Mouse (Mus musculus) retina, postnatal 7 days (tissue): ENCODE measurements at regions not wholly inside any gene's neighbourhood (a gene's known extent, or its start where the extent isn't known, plus 50 kb on each side); places are given as distances from the start of the nearest gene placed in this dataset.
A peak's percentile ranks its signal among the peaks of the same experiment; 100 is the strongest.
"Not testable (repeated sequence)": the region's sequence is repeated elsewhere in the genome, so short reads cannot be mapped to it uniquely, and the experiment has no call there.

Source experiments
- DNase-seq: peaks from one replicate; pipeline ENCODE4 v3.0.0-alpha.2; 2012; ENCODE audit warnings: low read depth, low spot score

DNA sequence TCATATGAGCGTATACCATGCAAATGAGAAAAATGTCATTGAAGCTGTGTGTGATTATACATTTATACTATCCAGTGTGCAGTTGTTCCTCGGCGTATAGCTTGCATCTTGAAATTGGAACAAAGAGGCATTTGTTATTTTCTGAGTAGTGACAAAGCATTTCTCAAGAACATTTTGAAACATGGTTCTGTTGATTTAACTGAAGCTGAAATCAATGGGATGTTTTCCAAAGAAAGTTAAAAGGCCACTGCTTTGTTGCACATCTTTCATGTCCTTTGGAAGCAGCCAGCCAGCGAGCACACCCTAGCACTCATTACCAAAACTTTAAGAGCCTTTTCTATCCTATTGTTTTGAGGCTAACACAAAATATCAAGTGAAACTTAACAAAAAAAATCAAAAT, 594.1 kb upstream of the Klhl29 start:
- no peak for DNase-seq

DNA sequence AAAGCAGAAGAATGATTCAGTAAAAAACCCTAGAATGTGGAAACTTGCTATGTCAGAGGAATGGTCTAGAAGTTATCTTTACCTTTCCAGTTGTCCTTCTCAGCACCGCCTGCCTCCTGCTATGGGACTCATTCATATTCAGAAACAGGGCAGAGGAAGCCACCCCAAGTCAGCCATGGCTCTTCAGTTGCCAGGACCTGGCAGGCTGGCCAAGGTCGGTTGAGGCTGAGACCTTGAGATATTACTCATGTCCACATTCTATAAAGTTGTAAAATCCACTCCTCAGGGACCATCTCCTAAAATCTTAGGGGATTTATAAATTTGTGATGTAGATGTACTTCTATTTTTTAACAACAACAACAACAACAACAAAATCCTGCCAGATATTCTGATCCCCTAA, 580.7 kb upstream of the Klhl29 start:
- no peak for DNase-seq

DNA sequence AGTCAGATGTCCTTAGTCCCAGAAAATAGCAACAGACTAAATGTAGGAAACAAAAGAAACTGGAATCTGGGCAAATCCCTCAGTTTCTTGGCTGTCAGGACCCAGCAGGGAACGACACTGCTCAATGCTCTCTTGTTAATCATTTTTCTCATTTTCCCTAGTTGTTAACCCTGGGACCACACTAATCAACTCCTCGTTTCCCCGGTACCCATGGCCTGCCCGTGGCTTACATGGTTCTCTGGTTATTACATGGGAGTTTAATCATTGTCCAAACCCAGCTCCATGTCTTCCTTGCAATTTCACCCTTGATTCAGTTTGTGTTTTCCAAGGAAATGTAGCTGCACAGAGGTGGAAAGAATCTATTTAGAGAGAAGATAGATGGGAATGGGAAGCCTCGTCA, 580.1 kb upstream of the Klhl29 start:
- DNase-seq, result no peak

DNA sequence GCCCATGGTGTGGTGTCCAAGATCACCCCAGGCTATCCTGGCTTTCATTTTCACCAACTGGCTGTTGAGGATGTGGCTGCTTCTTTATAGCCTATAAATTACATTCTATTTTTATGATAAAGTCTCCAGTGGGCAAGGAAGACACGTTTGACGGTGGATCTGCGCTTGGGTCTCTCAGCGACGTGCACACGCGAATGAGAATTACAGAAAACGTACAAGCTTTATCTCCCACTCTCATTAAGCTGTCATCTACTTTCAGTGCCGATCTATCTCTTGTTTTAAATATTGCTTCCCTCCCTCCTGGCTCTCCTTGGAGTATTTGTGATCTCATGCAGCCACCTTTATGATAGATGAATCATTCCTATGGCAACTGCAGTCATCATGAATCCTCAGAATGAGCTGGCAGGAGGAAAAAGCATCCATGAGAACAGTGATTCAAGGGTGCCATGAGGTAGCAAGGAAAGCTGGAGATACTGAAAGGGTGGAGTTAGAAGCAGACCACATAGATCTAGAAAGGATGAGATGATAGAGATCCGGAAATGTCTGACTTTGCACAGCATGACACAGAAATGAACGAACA, 568.0 kb upstream of the Klhl29 start:
- DNase-seq, result no peak

DNA sequence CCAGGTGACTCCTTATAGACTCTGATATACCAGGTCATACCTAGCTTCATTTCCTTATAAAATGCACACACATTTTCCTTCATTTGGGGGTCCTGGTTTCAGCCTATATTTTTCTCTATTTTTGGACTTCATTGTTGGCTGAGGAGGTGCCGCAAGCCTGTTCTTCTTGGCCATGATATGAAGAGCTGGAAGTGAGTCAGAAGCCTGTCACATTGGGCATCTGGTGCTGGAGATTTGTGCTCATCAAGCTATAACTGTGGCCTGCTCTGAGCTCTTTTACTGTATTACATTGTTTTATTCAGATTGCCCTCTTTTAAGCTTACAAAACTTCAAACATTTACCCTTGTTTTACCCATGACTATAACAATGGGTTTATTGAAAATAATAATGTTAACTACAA, 545.8 kb upstream of the Klhl29 start:
- no peak for DNase-seq

DNA sequence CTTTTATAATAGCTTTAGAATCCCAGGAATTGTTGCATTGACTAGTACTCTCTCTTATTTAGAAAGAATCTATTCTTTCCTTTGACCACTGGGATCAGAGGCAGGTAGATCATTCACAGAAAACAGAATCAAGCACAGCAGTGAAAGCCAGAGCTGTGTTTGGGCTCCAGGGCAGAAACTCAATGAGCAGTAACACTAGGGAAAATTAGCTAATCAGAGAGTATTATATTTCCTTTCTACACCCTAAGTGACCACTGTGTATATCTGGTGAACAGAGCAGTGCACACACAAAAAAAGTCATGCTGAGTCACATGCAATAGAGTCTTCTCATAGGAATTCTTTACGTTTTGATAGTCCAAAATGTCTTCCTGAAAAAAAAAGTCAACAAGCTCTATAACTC, 542.5 kb upstream of the Klhl29 start:
- no peak for DNase-seq

DNA sequence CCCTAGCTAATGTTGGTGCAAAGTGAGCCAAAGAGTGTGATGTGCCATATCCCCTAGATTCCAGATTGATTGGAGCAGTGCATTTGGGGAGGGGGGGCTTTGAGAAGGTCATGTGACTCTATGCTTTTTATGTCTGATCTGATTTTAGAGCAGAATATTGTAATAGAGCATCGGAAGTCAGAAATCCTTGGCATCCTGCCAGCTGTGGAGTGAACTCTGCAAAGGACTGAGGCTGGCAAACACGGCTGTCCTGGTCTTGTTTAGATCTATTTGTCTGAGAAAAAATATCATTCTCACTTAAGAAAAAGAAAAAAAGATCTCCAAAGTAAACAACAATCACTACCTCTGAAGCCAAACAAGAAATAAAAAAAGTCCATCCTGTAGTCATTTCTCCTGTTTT, 530.8 kb upstream of the Klhl29 start:
- no peak for DNase-seq

DNA sequence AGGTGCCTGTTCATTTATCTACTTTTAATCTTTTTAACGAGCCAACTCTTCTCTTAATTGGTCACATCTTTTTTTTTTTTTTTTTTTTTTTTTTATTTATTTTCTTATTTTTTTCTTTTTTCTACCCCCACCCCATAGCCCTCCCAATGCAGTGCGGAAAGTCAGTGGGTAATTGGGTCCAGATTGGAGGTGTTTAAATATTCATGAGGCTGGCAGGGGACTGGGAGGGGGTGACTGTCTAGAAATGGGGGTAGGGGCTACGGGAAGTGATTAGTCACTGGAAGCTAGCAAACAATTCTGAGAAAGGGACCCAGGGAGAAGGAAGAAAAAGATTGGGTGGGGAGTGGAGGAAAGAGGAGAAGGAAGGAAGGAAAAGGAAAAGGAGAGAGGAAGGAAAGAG, 516.3 kb upstream of the Klhl29 start:
- DNase-seq, result not testable (repeated sequence)

DNA sequence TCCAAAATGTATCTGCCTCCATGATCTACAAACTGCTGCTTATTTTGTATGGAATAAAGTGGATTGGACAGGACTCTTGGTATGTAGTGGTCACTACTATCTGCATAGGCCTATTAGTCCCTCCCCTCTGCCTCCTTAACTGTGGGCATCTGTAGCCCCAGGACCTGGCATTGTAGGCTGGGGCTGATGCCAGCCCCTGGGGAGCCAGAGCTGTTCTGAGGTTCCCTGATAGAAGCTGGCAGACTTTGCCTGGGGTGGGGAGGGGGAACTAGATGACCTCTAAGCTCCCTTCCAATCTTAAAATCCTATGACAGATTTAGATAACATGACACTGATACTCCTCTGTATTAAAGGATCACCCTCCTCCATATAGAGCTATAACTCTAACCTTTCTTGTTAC, 491.2 kb upstream of the Klhl29 start:
- no peak for DNase-seq

DNA sequence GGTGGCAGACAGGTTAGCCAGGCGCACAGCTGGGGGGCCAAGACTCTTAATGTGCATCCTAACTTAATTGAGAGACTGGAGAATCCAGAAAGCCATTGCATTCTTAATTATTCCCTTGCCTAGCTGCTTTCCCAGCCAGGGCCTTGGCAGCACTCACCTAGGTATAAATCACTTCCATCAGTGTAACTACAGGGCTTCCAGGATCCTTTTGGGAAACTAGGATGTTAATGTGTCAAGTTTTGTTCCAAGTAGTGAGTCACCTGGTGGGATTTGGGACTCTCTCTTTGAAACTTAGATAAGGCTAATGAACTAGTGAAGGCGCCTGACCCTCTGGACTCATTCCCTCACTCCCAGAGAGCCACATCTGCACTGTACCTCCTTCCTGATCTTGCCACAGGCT, 484.3 kb upstream of the Klhl29 start:
- DNase-seq, result no peak

DNA sequence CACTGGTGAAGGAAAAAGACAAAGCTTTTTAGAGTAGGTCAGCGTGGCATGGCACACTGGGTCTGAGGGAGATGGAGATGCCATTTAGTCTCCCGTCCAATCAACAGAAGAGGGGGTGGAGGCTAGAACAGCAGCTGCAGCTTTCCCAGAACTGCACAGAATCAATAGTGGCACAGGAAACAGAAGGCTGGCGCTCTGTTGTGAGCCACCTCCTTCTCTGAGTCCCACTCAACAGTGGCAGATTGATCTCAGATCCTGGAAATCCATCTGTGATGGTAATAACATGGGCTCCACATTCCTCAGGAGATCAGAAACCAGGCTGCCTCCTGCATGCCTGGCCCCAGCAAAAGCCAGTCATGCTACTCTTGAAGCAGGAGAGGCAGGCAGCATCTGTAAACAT, 480.9 kb upstream of the Klhl29 start:
- DNase-seq, result no peak

DNA sequence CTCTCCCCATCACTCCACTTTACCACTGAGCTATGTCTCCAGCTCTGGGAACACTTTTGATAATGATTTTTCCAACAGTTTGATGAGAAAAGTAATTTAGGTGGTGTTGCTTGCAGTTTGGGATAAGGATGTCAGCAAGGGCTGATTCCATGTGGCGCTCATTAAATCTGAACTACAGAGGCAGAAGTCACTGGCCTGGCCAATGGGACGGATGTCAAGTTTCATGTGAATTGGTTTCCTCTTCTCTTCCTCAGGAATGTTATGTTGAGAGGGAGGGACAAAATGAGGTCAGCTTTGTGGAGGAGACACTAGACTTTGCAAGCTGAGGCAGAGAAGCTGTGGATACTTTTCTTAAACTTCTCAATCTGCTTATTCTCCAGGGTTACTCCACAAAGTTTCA, 434.9 kb upstream of the Klhl29 start:
- DNase-seq, result no peak

DNA sequence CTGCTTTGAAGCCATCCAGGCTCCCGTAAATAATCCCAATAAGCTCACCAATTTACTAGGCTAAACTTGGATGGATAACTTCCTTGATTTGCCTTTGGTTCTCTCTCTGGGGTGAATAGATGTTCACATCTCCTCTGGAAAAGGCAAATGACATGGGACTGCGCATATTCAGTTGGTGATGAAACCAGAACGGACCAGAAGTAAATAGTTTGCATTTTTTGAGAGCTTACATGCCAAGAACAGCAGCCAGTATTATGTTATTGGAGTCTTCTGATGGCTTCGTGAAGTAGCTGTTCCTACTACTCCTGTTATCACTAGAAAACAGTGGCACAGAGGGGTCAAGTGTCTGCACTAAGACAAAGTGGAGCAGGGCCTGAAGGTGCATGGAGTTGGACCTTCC, 434.5 kb upstream of the Klhl29 start:
- no peak for DNase-seq

DNA sequence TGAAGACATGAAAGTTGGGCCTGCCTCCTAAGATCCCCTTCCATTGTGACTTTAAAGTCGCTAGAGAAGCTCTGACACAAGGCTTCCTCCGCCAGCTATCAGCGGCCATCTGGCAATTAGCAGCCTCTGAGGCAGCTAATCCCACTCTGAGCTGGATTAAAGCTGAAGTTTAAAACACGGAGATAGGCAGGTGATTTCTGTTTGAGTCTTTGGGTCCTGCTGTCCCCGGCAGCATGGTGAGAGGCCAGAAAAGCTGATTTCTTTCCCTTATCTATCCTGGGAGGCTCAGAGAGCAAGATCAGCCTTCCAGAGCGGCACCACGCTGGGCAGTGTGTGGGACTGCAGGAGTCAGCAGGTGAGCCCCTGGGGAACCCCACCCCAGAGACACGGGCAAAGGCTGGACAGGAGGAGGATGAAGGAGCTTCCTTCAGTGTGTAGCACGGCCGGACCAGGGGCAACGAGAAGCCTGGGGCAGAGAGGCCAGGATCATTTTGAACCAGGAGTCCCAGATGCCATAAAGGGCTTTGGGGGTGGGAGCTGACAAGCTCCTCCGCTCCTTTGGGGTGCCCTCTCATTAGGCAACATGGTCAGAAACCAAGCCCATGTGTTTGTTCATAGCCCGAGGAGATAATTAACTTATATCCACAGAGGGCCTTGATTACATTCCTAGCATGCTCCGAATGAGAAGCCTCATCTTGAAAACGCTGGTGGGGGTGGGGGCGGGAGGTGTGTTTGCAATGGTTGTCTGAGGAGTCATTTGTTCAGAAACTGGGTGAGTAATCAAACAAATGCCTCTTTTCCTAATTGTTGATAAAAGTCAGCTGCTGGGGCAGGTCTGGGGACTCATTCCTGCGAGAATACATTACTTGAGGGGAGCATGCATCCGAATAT, 432.8 kb upstream of the Klhl29 start:
- peak; percentile 71 for DNase-seq

DNA sequence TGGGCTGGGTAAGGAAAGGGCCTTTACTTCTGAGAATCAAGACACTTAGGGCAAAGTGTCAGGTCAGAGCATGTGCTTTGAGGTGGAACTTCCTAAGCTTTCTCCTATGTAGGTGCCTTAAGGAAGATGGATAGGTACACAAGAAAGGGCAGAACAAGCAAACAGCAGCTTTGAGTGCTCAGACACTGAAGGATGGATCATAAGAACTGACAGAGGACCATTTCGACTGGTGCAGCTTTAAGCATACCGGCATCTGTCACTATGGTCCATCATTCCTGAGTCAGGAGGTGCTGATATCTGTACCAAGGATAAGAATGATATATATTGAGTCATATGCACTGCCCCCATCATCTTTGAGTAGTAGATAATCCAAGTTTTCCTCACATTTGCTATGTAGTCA, 430.2 kb upstream of the Klhl29 start:
- no peak for DNase-seq

DNA sequence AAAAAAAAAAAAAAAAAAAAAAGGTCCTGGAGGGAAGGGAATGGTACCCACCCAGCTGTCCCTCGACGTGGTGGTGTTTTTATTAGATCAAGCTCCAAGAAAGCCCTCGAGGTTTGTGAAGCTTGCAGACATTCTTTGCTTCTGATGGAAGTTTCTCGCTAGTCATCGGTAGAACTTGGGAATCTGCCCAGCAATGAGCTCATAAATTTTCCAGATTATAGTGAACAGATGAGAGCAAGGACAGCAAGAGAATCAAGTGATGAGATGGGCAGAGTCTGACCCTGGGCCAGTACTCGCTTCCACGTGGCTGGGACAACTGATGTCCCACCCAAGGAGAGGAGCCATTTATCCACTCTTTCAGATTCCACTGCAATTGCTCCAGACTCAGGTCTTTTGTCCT, 417.6 kb upstream of the Klhl29 start:
- no peak for DNase-seq

DNA sequence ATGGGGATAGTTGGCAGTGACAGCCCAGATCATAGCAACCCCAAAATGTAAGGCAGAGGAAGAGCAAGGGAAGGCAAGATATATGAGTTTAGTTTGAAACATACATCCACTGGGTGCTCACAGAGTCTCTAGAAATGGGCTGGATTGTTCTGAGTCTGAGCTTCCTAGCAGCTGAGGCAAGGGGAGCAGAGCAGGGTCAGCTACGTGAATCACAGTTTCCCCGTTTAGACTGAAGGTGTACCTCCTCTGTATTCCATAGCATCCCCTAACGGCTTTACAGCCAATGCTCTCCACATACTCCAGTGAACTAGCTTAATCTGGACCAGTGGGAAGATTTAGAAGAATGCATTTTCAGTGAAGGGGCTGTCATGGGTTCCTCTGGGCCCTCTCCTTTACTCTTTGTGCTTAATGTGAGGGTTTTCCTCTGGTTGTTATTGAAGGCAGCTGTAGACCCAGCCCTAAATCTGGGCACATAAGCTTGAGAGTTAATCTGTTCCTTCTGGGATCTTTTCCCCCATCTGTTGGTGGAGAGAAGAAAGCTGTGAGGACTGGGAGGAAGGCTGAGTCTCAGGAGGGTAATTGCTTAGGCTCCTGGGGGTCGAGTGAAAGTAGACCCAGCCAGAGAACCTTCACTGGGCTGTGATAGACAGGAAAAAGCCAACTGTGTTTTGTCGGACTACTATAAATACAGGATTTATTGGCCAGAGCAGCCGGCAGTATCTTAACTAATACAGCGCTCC, 411.8 kb upstream of the Klhl29 start:
- no peak for DNase-seq

DNA sequence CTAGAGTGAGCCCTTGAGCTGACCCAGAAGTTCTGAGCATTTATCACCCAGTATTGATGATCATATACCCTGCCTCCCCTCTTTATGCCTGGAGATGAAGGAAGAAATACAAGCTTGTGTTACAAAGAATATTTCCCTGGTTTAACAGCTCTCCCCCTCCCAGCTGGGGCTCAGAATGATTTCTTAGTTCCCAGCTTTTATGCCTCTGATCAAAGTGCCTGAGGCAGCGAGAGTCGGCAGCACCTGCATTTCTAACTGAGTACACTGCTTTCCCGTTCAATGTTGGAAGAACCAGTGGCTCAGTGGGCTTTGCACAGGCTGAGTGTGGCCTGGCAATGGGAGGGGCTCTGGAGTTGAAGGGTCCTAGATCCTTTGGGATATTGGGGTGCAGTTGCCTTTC, 405.8 kb upstream of the Klhl29 start:
- DNase-seq, result no peak

DNA sequence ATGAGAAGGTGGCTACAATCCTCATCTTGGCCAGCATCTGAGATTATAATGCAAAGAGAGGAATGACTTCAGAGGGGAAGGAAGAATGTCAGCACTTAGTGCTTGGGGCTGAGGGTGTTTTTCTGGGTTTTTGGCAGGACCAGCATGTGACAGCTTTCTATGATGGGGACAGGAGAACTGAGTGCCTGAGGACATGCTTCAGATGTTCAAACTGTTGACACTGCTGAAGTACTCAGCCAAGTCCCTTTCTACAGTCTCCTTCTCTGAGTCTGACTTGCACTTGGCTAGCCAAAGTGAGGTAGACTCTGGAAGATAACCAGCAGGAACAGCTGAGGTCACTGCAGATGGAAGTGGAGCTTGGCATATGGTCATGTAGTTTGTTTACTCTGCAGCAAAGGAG, 402.1 kb upstream of the Klhl29 start:
- DNase-seq, result no peak

DNA sequence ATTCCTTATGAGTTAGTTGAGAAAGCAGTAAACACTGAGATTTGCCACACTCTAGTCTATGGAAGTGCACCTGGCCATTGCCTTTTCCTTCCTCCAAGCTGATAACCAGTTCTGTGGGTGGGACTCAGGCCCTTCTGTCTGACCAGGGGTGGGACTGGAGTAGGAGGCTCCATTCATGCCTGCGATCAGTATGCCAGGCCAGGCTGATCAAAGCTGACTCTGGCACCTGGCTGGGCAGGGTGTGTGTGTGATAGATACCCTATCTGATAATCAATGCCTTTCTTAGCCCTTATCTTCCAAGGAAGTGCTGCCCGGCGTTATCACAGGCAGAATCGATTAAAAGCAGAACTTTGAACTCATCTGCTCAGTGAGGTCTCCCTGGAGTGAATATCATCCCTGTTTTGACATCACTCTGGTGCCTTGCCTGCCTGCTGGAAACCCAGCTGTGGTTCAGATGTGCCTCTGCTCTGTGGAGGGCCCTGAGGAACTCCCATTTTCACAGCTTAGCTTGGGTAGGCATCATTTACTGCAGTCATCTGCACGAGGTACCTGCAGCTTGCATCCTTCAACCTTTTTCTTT, 396.0 kb upstream of the Klhl29 start:
- no peak for DNase-seq

DNA sequence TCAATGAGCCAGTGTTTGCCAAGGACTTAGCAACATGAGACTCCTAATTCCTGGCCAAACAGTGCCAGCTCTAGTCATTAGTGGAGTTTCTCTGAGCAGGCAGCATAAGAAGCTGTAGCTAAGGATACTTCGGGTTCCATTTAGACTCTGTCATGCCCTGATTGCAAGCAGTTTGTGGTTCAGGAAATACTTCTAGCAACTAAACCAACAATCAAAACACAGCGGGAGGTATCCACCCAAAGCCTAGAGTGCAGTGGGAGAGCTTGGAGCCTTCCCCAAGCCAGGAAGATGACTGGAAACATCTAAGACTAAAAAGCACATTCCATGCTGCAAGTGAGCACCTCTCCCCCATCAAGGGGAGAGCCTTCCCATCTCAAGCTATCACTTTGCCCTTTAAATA, 395.0 kb upstream of the Klhl29 start:
- no peak for DNase-seq

DNA sequence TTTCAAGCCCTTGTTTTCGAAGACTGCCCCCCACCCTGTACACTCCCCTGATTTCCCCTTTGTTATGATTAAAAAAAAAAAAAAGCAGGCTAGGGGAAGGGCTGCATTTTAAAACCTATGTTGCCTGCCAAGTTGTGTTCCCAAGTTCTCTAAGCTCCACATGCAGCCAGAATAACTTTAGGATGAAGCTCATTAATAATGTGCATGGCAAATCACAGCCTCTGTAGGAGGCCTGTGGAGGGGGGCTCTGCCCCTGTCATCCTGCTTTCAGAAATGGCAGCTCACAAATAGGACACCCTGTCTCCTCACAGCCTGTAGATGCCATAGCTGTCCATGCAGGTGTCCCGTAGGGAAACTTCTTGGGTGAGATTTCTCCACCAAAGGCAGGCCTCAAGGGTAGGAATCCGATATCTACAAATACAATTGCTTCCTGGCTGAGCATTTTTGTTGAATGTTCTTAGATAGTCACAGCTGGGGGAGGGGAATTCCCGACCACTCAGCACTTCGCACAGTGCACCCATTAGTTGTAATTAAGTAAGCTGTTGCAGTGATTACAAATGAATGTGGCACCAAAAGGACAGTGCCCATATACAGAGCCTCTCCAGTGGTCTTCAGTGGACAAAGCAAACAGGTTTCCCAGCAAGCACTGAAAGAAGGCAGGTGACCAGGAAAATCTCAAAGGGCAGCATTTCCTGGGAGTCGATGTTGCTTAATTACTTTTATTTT, 389.1 kb upstream of the Klhl29 start:
- DNase-seq, result no peak
